Mouse (Mus musculus) kidney, adult 2 months (tissue): ENCODE data around the gene Banp. TPM values are rescaled to one million over a fixed set of nuclear protein-coding genes. Genes with fewer than 3 reads are reported as not detected.

Source experiments
- DNase-seq: peaks from one replicate; pipeline ENCODE4 v3.0.0; 2021
- H3K27ac ChIP-seq: fragments of 200-500 bp; 2 replicates; pipeline ENCODE4 v1.5.1; 2012; ENCODE audit warnings: low read depth, low read length, control low read depth, inconsistent platforms; ENCODE audit not compliant: insufficient read depth
- H3K27me3 ChIP-seq: fragments of 200-500 bp; replicated peaks from 2 replicates; pipeline ENCODE4 v1.6.1; 2012; ENCODE audit warnings: mild to moderate bottlenecking, moderate library complexity, low read length, inconsistent platforms; ENCODE audit not compliant: control insufficient read depth, insufficient read depth
- H3K36me3 ChIP-seq: fragments of 200-500 bp; 2 replicates; pipeline ENCODE4 v1.6.1; 2012; ENCODE audit warnings: mild to moderate bottlenecking, moderate library complexity, low read length, inconsistent platforms; ENCODE audit not compliant: control insufficient read depth, insufficient read depth
- H3K4me1 ChIP-seq: fragments of 200-500 bp; 2 replicates; pipeline ENCODE4 v1.6.1; 2011; ENCODE audit warnings: low read length; ENCODE audit not compliant: control insufficient read depth, insufficient read depth
- H3K4me3 ChIP-seq: fragments of 200-500 bp; 2 replicates; pipeline ENCODE4 v1.5.1; 2011; ENCODE audit warnings: mild to moderate bottlenecking, low read depth, low read length, control low read depth; ENCODE audit not compliant: insufficient read depth
- CTCF ChIP-seq: fragments of 200-500 bp; conservative IDR thresholded peaks from 2 replicates; pipeline ENCODE4 v1.5.1; 2011; ENCODE audit warnings: low read depth, mild to moderate bottlenecking, control low read depth, low read length, moderate library complexity, mixed read lengths; ENCODE audit not compliant: insufficient read depth, insufficient read length
- POLR2A ChIP-seq: fragments of 200-500 bp; IDR thresholded peaks from one replicate; pipeline ENCODE4 v1.6.1; 2011; ENCODE audit warnings: low read depth, low read length, control low read depth
- WGBS: fragments of 180-500 bp; shearing (Covaris S2); methylation state at CpG from one replicate; pipeline ENCODE4 v1.1.7; 2018; 5-methylcytosine and 5-hydroxymethylcytosine counted together
- polyA plus RNA-seq: library from polyadenylated mRNA; depleted of rRNA; stranded (reverse); fragments of >200 nt; gene quantifications from 2 replicates; pipeline ENCODE4 v1.2.3, GENCODE M21; 2012

The Banp gene
- polyA plus RNA-seq, 1 experiment, result 35.7 TPM

- no peak for TF ChIP-seq CTCF
- no peak for TF ChIP-seq POLR2A
- no peaks in the 10 kb centered on the region for H3K27me3 ChIP-seq
- H3K27ac ChIP-seq, result no peak overlapping the region
- DNase-seq, result no peak
- 0 out of 2 replicates have a peak, but pooled peaks cover 4% of the 10 kb centered on the region for H3K4me1 ChIP-seq
- 77% methylated on average over 4 of the region's 4 CpGs for WGBS
- no peaks in the 10 kb centered on the region for H3K36me3 ChIP-seq
- no peak overlapping the region for H3K4me3 ChIP-seq
Observed at GRCm38 (mm10) chr8:122022705-122023104, 73.2 kb downstream of the Banp start.

GRCm38 (mm10) chr8:122025546-122025945 lies 76.0 kb downstream of the Banp start:
- WGBS, result 86% methylated on average over 9 of the region's 9 CpGs
- DNase-seq, result no peak

GRCm38 (mm10) chr8:122028116-122028515 lies 78.6 kb downstream of the Banp start:
- H3K4me1 ChIP-seq, result no peaks in the 10 kb centered on the region
- TF ChIP-seq POLR2A (no peak), CTCF (no peak)
- no peaks in the 10 kb centered on the region for H3K36me3 ChIP-seq
- no peak for DNase-seq
- H3K27ac ChIP-seq, result no peak overlapping the region
- H3K27me3 ChIP-seq, result no peaks in the 10 kb centered on the region
- WGBS, result 84% methylated on average over 4 of the region's 4 CpGs
- H3K4me3 ChIP-seq, result no peak overlapping the region

More at GRCm38 (mm10) chr8:122025546-122025945, 76.0 kb downstream of the Banp start:
- Histone ChIP-seq H3K27ac (no peak overlapping the region), H3K4me1 (0 out of 2 replicates have a peak, but pooled peaks cover 4% of the 10 kb centered on the region), H3K36me3 (no peaks in the 10 kb centered on the region), H3K27me3 (no peaks in the 10 kb centered on the region), H3K4me3 (no peak overlapping the region)
- TF ChIP-seq POLR2A (no peak), CTCF (no peak)

GRCm38 (mm10) chr8:122030965-122031364 lies 81.4 kb downstream of the Banp start:
- no peak for DNase-seq
- H3K4me1 ChIP-seq, result no peaks in the 10 kb centered on the region
- no peak overlapping the region for H3K4me3 ChIP-seq
- WGBS, result 55% methylated on average over 7 of the region's 7 CpGs
- no peaks in the 10 kb centered on the region for H3K36me3 ChIP-seq
- no peaks in the 10 kb centered on the region for H3K27me3 ChIP-seq
- TF ChIP-seq CTCF (no peak), POLR2A (no peak)
- H3K27ac ChIP-seq, result no peak overlapping the region

GRCm38 (mm10) chr8:122032741-122033140 lies 83.2 kb downstream of the Banp start:
- H3K27ac ChIP-seq, result no peak overlapping the region
- DNase-seq, result no peak
- 18% methylated on average over 9 of the region's 9 CpGs for WGBS
- no peaks in the 10 kb centered on the region for H3K27me3 ChIP-seq
- no peaks in the 10 kb centered on the region for H3K4me1 ChIP-seq
- H3K4me3 ChIP-seq, result no peak overlapping the region
- H3K36me3 ChIP-seq, result no peaks in the 10 kb centered on the region
- TF ChIP-seq POLR2A, result no peak
- no peak for TF ChIP-seq CTCF

- DNase-seq, result no peak
- Histone ChIP-seq H3K27me3 (no peaks in the 10 kb centered on the region), H3K4me3 (no peak overlapping the region), H3K4me1 (no peaks in the 10 kb centered on the region), H3K36me3 (no peaks in the 10 kb centered on the region), H3K27ac (no peak overlapping the region)
- WGBS, result 75% methylated on average over 7 of the region's 7 CpGs
- TF ChIP-seq POLR2A (no peak), CTCF (no peak)
Observed at GRCm38 (mm10) chr8:122035543-122035942, 86.0 kb downstream of the Banp start.

- H3K4me3 ChIP-seq, result no peak overlapping the region
- DNase-seq, result no peak
- H3K27ac ChIP-seq, result no peak overlapping the region
- no peak for TF ChIP-seq CTCF
- no peak for TF ChIP-seq POLR2A
- H3K27me3 ChIP-seq, result no peaks in the 10 kb centered on the region
- no peaks in the 10 kb centered on the region for H3K36me3 ChIP-seq
- WGBS, result 79% methylated on average over 6 of the region's 6 CpGs
- H3K4me1 ChIP-seq, result no peaks in the 10 kb centered on the region
Observed at GRCm38 (mm10) chr8:122036325-122036724, 86.8 kb downstream of the Banp start.
